Mouse (Mus musculus) spleen, adult 12 weeks (tissue): ENCODE results near the gene Kdm4a.

Source experiments
- DNase-seq: peaks from one replicate; pipeline ENCODE4 v3.0.0; 2022; ENCODE audit warnings: low spot score

Kdm4a gene

DNA sequence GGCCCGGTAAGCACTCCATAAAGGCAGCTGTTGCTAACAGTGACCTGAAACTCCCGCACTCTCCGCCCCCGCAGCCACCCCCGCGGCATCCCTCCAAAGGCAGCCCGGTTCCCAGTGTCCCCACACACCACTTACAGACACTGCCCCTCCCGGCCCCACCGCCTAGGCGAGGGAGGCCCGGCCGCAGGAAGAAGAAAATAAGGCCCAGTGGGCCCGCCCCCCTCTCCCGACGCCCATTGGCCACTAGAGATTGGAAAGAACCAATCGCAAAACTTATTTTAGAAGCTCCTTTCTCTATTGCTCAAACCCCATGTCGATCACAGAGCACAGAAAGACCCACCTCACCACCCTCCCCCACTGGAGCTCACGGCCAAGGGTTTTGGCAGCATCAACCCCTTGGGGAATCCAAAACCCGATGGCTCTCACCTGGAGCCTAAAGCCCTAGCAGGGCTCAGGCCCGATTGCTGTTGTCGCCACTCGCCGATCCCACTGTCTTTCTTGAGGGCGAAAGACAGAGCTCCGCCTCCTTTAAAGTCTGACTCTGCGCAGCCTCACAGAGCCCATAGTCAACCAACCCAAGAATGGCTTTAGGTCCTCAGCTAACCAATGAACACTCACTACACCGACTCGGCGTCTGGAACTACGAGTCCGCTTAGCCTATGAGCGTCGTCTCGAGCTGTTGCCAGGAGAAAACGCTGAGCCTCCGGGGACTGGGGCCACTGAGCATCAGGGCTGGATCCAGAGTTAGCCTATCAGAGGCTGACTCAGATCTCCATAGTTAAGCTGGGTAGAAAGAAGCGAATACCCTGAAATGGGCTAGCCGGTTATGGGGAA, at the start of gene Kdm4a:
Gene Kdm4a (minus strand): TSS at position 577 of the 834 bp plus-strand sequence.
- DNase-seq: peak; percentile 88

GRCm38 (mm10) chr4:118229035-118229770, 49.4 kb upstream of the Kdm4a start:
- DNase-seq: no peak

DNA sequence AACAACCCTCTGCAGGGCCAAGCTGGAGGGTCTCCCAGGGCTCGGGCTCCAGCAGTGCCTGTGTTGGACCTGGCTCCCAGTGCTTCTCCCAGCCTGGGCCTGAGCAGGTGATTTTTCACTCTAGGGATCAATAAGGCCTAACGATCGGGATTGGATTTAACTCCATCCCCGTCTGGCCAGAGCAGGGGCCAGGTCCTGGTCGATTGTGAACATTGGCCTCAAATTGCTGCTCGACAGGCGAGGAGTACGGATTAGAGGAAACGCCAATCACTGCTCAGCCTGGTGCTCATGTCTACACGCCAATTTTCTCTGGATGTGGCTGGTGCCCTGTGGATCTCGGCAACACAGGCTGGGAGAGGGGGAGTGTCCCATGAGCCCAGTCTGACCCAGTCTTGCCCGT, 47.6 kb upstream of the Kdm4a start:
- no peak for DNase-seq

- DNase-seq: no peak
These were observed 41.4 kb upstream of the Kdm4a start for GRCm38 (mm10) chr4:118221261-118221660.

- DNase-seq: no peak
These were observed 40.9 kb upstream of the Kdm4a start for GRCm38 (mm10) chr4:118220756-118221155.

DNA sequence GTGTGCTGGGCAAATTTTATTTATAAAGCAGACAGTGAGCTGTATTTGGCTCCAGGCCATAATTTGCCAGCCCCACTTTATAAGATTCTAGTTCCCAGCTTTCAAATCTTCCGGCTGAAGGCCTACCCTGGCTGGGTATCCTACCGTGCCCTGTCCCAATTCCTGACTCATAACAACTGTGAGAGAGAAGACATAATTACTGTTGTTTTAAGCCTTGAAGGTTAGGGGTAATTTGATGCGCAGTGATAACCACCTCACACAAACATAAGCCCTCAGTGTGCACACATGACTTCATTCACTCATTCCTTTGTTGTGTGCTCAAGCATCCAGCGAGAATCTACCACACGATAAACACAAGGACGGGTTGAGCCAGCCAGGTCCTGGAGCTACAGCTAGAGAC, 39.6 kb upstream of the Kdm4a start:
- DNase-seq: no peak

DNA sequence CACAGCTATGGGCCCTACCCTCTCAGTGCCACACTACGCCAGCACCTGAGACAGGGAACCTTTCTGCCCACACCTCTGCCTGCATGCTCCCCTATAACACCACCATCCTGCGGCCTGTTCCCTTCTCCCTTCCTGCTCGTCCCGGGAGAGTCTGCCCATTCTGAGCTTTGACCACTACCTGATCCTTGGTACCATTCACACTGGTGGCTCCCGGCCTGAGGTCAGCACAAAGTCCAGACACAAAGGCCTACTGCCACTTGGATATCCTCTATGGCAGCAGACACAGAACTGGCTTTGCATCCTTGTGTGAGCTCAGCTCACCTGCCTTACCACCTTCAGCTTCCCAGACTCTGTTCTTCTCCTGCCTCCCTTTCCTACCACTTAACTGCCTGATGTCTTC, 38.7 kb upstream of the Kdm4a start:
- no peak for DNase-seq

GRCm38 (mm10) chr4:118216726-118217595, 37.1 kb upstream of the Kdm4a start:
- no peak for DNase-seq

DNA sequence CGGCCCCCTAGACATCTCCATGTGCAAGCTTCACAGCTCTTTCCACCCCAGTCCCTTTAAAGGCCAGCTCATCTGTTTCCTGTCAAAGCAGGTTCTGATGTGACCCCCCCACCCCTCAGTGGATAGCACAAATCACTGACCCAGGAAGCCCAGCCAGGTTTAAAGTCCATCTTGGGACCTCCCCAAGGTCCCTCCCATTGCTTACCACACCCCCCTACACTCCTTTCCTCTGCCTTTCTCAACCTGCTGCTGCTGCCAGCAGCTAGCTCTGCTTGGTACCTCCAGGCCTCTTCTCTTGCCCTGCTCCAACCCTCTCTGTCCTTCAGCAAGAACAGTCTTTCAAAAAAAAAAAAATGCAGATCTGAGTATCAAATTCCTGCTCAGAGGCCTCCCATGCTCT, 35.0 kb upstream of the Kdm4a start:
- DNase-seq: no peak

- DNase-seq: no peak
These were observed 27.2 kb upstream of the Kdm4a start for GRCm38 (mm10) chr4:118206918-118207640.

- DNase-seq: no peak
These were observed 26.1 kb upstream of the Kdm4a start for GRCm38 (mm10) chr4:118205906-118206305.

- DNase-seq: no peak
These were observed 19.2 kb upstream of the Kdm4a start for GRCm38 (mm10) chr4:118199093-118199492.

DNA sequence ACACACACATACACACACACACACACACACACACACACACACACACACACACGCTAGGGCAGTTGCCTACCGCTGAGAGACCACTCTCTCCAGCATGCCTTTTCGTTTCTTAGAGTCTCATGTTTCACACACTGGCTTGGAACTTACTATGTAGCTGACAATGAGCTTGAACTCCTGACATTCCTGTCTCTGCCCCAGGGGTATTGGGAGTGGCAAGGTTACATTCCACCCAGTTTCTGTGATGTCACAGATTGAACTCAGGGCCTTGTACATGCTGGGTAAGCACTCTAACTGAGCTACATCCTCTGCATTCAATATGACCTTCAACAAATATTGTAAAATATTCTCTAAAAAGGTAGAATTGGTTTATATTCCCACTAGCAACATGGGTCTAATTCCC, 18.8 kb upstream of the Kdm4a start:
- DNase-seq: no peak

- no peak for DNase-seq
These were observed 16.3 kb upstream of the Kdm4a start for GRCm38 (mm10) chr4:118196185-118196584.

DNA sequence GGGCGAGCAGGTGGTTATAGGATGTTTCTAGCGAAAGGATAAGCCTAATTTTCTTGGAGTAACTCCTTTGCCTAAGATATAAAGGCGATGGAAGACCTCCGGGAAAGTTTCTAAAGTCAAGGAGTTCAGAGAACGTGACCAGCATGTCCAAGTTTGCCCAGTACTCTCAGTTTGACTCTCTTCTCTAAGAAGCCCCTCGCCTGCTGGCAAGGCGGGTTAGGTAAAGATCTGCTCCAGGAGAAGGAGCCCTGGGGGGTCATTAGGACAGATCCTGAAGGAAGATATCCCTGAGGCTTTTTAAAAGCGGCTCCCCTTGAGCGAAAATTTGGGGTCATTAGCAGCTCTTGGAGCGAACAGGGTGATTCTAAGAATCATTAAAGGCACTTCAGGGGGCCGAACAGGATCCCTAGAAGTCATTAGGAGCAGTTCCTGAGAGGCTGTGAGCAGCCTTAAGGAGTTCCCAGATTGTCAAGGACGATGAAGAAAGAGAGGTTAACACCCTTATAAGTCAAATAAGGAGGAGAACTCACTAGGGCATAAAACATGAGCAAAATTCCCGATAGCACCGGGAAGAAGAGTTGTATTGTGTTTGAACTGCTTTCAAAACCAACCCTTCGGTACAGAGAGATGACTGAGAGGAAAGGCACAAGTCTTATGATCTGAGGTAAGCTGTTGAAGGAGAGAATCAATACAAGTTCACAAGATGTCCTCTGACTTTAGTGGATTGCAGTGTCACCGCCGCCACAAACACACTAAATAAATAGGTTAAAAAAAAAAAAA, 648 bp upstream of the Kdm4a start:
- no peak for DNase-seq

DNA sequence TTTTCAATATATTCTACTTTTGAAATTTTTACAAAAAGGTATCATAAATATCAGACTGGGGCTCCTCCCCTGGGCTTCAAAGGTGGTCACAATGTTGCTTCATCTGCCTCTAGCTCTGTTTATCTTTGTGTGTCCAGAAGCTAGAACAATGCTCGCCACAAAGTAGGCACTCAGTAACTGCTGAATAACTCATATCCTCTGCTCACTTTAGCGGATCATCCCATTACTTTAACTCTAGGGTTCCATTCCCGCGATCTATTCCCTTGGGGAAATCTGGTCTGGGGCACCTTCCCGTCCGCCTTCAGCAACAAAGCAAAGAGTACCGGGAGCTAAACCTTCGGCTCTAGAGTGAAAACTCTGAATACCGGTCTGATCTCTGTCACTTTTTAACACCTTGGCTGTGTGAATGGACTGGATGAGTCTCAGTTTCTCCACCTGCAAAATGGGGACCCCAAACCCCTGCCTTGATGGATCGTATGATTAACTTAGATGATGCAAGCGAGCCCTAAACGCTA, 834 bp downstream of the Kdm4a start:
- DNase-seq: no peak

- no peak for DNase-seq
These were observed 7.4 kb downstream of the Kdm4a start for GRCm38 (mm10) chr4:118172461-118172860.

DNA sequence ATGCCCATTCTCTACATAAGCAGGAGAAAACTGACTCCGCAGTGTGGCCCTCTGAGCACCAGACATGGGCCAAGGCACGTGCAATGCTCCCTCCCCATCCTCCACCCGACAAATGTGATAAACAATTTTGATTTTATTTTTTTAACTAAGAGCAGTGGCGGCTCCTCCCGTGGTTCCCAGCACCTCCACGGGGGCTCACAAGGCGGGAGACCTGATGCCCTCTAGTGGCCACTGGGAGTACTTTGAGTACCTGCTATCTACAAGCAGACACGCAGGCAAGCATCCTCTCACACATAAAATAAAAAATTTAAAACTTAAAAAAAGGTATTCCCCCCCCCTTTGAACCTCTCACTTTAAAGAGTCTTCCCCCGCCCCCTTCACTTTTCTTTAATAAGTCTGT, 8.8 kb downstream of the Kdm4a start:
- DNase-seq: no peak

- DNase-seq: no peak
These were observed 17.7 kb downstream of the Kdm4a start for GRCm38 (mm10) chr4:118162123-118162522.

DNA sequence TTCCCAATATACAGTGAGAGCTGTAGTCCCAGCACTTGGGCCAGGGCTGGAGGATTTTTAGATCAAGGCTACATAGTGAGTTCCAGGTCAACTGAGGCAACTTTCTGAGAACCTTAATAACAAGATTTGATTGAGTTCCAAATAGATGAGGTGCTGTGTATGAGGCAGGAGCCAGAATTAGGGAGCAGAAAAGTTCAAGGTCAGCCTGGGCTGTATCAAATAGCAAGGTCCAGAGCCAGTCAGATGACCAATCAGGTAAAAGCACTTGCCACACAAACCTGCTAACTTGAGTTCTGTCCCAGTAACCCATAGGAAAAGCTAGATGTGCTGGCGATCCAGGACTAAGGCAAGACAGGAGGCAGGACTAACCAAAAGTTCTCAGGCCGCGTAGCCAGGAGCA, 22.2 kb downstream of the Kdm4a start:
- no peak for DNase-seq

GRCm38 (mm10) chr4:118156559-118156958, 23.3 kb downstream of the Kdm4a start:
- no peak for DNase-seq
